Mouse (Mus musculus) right cerebral cortex, postnatal 4 days (tissue): ENCODE results near the gene Tmem54.

Source experiments
- DNase-seq: peaks from one replicate; pipeline ENCODE4 v3.0.0-alpha.2; 2022

The Tmem54 gene

DNA sequence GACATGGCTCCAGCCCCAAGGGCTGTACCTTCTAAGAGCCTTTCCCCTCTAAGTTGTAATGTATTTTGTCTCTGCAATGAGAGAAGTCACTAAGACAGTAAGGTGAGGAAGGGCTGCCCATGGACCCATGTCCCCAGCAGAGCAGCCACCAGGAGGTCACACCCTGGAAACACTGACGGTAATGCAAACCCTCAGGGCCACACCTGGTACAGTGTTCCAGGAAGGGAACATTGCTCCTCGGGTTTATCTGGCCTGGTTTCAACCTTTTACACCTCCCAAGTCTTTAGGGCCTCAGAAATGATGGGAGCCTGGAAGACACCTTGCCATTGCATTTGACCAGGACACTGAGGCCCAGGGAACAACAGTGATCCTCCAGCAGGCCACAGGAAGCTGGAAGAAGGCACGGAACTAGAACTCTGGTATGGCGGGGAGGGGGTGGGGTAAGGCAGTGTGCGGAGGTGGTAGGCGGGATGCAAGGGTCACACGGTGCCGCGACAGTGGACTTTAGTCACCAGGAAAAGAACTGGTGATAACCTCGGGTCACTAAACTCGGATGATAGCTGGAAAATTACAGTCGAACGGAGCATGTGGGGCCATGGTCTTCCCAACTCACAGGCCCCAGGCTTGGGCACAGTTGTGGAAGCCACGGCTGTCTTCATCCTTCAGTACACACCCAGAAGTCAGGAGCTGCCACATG is 3.1 kb upstream of the Tmem54 start:
- no peak for DNase-seq

DNA sequence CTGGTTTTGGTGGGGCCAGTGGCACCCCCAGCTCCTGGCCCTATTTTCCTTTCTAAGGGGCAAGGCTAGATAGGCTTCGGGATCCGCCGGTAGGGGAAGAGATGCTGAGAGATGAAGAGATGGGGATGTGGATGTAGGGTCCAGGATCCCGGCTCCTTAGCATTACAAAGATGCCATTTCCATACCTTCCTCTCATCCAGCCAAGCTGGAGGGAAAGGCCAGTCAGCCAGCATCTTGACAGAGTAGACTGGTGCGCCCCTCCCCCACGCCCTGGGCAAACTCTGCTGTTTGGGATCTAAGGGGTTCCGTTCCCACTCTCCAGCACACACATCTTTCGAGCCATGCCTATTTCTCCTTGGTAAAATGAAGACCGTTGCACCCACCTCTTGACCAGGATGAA is 725 bp downstream of the Tmem54 start:
- DNase-seq = no peak

- no peak for DNase-seq
Observed at GRCm38 (mm10) chr4:129107348-129107899, 2.1 kb downstream of the Tmem54 start.

DNA sequence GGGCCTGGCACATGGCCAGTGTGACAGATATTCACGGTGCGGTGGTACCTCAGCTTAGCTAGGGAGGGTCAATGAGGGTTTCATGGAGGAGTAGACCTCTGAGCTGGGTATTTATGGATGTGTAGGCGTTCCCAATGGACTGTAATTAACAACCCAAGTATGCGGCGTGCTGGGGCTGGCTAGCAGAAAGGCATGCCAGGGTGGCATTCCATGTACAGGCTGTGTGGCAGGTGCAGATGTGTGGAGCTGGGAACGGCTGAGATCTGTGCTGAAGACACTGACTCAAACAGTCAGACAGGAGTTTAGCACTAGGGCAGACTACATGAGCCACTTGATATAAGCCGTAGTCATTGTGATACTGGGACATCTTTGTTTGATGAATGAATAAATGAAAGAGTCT is 3.3 kb downstream of the Tmem54 start:
- no peak for DNase-seq

- no peak for DNase-seq
Observed at GRCm38 (mm10) chr4:129110804-129111203, 5.5 kb downstream of the Tmem54 start.

DNA sequence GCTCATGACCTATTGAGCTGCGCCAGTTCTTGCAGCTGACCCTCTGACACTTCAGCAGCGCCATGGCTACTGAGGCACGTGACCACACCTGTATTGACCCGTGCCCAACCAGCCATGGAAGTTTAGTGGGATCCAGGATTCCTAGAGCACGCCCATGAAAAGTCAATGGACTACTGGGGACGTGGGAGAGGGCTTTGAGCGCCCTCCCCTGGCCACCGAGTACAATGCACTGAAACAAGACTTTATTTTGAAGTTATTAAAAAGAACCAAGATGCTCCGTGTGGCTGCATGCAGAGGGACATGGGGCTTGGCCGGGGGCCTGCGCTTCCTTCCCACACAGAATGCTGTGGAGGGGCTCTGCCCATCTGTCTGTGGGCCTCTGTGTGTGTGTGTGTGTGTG is 6.0 kb downstream of the Tmem54 start:
- no peak for DNase-seq

DNA sequence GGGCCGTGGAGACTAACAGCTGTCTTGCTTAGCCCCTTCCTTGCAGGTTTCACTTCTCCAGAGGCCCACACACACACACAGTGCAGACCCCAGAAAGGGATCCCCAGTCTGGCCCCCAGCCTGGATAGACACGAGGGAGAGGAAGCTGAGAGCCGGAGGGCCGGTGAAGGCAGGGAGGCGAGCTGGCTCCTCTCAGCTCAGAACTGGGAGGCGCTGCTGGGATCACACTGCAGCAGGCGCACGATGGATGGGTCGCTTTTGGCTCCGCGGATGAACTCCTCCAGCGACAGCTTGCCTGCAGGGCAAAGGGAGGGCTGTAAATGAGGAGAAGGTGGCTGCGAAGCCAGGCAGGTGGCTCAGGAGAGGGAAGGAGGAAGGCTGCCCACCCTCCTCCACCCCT is 6.9 kb downstream of the Tmem54 start:
- DNase-seq = no peak

- DNase-seq = peak; percentile 92
Observed at GRCm38 (mm10) chr4:129113083-129113988, 8.0 kb downstream of the Tmem54 start.

- DNase-seq = no peak
Observed at GRCm38 (mm10) chr4:129116703-129117102, 11.4 kb downstream of the Tmem54 start.

DNA sequence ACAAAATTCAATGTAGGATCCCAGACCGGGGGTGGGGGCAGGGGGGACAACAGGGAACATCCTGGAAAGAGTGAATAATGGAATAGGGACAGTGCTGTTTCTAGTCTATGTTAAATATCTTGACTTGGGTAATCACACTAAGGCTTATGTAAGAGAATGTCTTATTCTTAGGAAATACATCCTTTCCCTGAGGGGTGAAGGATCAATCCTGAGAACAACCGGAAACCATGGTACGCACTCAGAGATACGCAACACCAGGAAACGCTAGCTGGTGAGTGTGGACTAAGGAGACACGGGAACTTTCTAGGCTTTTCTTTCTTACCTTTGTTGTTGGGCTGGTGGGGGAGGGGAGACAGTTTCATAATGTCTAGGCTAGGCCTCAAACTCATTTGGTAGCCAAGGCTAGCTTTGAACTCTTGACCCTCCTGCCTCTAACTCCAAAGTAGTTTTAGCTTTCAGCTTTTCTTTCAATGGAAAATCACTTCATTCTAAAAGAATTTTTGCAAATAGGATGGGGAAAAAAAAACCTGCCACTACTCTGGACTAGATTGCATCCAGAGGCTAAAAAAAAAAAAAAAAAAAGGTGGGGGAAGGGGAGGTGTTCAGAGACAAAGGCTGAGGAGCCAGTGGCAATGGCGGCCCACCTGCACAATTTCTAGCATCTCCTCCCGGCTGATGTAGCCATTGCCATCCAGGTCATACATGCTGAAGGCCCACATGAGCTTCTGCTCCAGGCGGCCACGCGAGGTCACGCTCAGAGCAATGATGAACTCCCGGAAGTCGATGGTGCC is 12.6 kb downstream of the Tmem54 start:
- DNase-seq = no peak

GRCm38 (mm10) chr4:129119708-129120107 is 14.4 kb downstream of the Tmem54 start:
- no peak for DNase-seq

DNA sequence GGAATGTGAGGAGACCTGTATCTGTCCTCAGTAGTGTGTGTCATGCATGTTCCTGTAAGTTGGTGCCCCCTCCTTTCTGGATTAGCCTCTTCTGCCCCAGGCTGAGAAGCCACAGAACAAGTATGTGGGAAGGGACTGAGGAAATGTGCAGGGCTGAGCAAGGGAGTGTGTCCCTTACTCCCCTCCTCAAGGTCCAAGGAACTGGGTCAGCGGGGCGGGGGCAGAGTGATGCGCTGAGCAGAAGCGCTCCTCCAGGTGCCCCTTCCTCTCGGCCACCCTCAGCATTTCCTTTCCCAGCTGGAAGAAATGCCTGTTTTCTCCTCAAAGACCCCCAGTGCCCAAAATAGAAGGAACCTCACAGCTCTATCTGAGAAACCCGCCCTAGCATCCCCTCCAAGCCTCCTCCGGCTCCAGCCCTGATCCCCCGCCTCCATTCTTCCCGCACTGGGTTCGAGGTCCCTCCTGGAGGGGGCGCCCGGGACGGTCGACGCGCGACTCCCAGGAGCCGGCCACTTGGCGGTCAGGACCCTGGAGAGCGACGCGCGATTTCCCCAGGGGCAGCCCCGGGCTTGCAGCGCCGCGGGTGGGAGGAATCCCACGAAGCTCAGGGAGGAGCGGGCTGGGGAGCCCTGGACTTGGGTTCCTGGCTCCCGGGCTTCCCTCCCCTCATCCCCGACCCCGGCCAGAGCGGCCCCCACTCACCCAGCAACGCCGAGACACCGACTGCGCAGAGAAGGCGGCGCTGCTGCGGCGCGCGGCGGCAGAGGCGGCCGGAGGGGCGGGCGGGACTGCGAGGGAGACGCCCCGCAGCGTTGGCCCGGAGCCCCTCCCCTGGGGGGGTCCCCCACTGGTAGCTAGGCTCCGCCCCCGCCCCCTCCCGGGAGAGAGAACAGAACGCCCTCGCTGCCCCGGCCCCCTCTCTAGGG is 15.4 kb downstream of the Tmem54 start:
- DNase-seq = peak; percentile 78

DNA sequence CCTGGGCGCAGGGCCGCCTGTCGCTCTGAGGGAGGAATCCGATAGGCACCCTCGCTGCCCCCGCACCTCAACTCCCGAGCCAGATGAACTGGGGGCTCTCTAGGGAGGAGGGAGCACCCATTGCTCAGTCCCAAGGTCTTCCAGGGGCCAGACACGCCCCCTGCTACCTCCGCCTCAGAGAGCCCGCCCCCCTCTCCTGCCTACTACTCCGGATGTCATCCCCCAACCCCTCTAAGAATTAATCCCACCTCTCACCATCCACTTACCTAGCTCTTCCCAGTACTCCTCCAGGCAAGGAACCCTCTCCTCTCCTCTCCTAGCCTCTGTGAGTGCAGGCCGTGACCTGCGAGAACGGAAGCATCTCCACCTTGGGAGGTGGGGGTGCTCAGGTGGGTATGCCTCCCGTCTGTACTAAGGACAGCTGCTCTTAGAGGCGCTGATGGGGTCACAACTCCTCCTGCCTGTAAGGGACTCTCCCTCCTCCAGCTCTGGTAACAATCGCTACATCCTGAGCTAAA is 16.3 kb downstream of the Tmem54 start, which contains the start of gene Hpca:
Hpca (minus strand) TSS at position 468 of the 518 bp plus-strand sequence.
- DNase-seq = no peak

- no peak for DNase-seq
Observed at GRCm38 (mm10) chr4:129122107-129122506, 16.8 kb downstream of the Tmem54 start.

DNA sequence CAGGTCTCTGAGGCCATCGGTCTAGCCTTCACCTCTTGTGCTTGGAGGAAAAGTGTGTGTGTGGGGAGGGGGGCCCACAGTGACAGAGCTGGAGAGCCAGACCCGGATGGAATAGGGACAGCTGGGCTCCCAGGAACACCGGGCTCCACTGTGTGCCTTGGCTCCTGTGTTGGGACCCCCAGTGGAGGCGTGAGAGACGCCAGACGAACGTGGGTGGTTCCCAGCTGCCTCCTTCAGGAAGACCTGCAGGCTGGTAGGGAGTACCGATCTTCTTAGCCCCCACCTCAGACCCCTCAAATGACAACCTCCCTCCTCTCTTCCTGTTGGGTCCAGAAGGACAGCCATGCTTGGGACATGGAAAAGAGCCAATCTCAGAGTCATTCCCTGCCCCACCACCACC is 17.4 kb downstream of the Tmem54 start:
- no peak for DNase-seq

GRCm38 (mm10) chr4:129124652-129125146 is 19.4 kb downstream of the Tmem54 start:
- DNase-seq = peak; percentile 74

- no peak for DNase-seq
Observed at GRCm38 (mm10) chr4:129125736-129126451, 20.5 kb downstream of the Tmem54 start.

DNA sequence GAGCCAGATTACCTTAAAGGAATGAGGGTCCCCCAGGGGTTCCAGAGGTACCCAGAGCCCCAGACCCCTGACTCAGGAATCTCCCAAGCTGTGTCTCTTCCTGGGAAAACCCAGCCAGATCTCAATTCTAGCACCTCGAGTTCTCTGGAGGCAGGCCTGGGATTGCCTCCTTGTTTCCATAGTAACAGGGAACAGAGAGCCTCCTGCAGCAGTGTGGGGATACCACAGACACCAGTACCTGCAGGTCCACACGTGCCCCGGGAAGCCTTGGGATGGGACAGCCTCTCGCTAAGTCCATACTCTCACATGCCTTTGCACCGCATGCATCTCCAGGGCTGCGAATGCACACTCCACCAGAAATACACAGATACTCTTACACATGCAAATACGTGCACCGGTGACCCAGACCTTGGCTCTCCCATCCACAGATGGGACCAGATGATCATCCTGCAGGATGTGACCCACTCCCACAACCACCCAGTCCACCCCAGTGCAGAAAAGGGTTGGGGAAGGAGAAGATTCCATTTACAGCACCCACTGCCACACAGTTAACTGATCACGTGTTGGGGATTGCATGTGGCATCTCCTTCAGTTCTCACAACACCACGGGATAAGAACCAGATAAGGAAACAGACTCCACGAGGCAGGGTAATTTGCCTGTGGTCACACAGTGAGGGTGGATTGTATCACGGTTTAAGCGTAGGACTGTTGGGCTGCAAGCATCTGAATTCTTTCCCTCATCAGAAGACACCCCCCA is 23.4 kb downstream of the Tmem54 start:
- DNase-seq = no peak

- DNase-seq = no peak
Observed at GRCm38 (mm10) chr4:129129387-129129786, 24.0 kb downstream of the Tmem54 start.

DNA sequence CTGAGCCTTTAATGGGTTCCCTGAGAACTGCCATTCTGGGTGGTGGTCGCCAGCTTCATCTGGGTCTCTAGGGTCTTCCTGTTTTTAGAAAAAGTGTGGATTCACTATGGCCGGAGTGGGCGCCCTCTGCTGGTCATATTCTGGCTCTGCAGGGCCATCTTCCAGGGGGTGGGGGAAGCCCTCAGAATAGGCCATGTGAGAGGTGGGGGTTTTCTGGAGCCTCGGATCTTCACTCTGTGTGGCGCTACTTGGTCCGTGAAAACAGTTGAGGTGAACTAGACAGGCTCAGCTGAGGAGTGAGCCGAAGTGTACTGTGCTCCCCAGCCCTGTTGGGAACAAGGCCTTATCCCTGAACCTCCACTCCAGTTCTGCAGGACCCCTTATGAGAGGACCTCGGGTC is 24.8 kb downstream of the Tmem54 start:
- DNase-seq = peak; percentile 53
